9 mouse cellular contexts compared by ENCODE assay signal in the genomic region with DNA sequence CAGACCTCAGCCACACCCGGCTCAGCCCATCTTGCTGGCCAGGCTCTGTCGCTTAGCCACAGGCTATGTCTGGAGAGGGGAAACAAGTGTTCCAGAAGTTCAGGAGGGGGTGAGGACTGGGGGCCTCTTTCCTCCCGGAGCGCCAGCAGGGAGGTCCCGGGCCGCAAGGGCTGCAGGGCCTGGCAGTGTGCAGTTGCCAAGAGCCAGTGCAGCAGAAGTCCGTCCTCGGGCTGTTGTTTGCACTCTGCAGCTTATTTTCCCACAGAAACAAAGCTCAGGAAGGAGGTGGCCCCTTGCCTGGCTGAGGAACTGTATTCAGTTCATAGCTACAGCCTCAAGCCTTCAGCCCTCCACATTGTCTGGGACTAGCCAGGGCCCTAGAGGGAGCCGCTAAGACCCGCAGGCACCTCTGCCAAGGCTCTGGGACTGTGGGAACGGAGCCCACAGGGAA. TPM values are rescaled to one million over a fixed set of nuclear protein-coding genes. Genes with fewer than 3 reads are reported as not detected.
DNase-seq lines count a peak whose midpoint lies in the region; ATAC-seq and TF ChIP-seq lines count a peak whose summit lies in the region.
"Had no signal": no experiment of that assay in that cellular context is flagged by ENCODE, and none has a peak within 500 bp of the region (broad histone marks: within the 10 kb centered on the region; RNA-seq: fewer than 3 reads in every experiment).

No protein-coding gene starts in this region.

- H3K4me3 ChIP-seq in embryonic facial prominence, embryonic 10.5 days, result peak overlapping the region; percentile 25; the same call in 1 of the 2 replicates
- H3K4me3 ChIP-seq in heart, embryonic 13.5 days, result no peak overlapping the region
- no peak overlapping the region for H3K4me3 ChIP-seq in kidney, postnatal 0 days (replicated peaks; ENCODE audit: low read depth, low read length)
- H3K4me3 ChIP-seq in midbrain, embryonic 10.5 days, result no peak overlapping the region
- H3K4me3 ChIP-seq: erythroblast, embryonic 14.5 days had no signal

- peak overlapping the region; percentile 84 for H3K27ac ChIP-seq in embryonic facial prominence, embryonic 10.5 days (replicated peaks)
- peak overlapping the region; percentile 97 for H3K27ac ChIP-seq in heart, embryonic 13.5 days (replicated peaks)
- peak overlapping the region; percentile 95 for H3K27ac ChIP-seq in kidney, postnatal 0 days
- H3K27ac ChIP-seq in midbrain, embryonic 10.5 days (replicated peaks), result peak overlapping the region; percentile 84

- intact Hi-C loops in left cerebral cortex, postnatal 14 days (cut with DNase I), result no loop called here

- no peaks in the 10 kb centered on the region for H3K9me3 ChIP-seq in embryonic facial prominence, embryonic 10.5 days
- peaks cover under 1% of the 10 kb centered on the region; the same call in 1 of the 2 replicates for H3K9me3 ChIP-seq in heart, embryonic 13.5 days
- H3K9me3 ChIP-seq in kidney, postnatal 0 days (replicated peaks; ENCODE audit: low read length), result no peaks in the 10 kb centered on the region
- H3K9me3 ChIP-seq in midbrain, embryonic 10.5 days (replicated peaks), result no peaks in the 10 kb centered on the region; the same call in 1 of the 2 replicates

- peaks cover 21% of the 10 kb centered on the region for H3K27me3 ChIP-seq in embryonic facial prominence, embryonic 10.5 days (replicated peaks; ENCODE audit: low read depth, poor library complexity, severe bottlenecking)
- H3K27me3 ChIP-seq in heart, embryonic 13.5 days (replicated peaks), result peaks cover 3% of the 10 kb centered on the region
- no peaks in the 10 kb centered on the region for H3K27me3 ChIP-seq in kidney, postnatal 0 days (ENCODE audit: insufficient read depth, low read length)
- H3K27me3 ChIP-seq in midbrain, embryonic 10.5 days (ENCODE audit: low read depth, poor library complexity, severe bottlenecking), result peaks cover 38% of the 10 kb centered on the region

- H3K4me2 ChIP-seq in heart, embryonic 13.5 days, result peak overlapping the region; percentile 32
- H3K4me2 ChIP-seq in kidney, postnatal 0 days (ENCODE audit: low read length), result peak overlapping the region; percentile 38

- TF ChIP-seq CTCF in kidney, postnatal 0 days (IDR thresholded peaks at IDR 0.05; ENCODE audit: low read depth), result no peak

- ATAC-seq in heart, embryonic 13.5 days (ENCODE audit: extremely low read depth, insufficient number of reproducible peaks, low FRiP score, low TSS enrichment), result no peak
- ATAC-seq in kidney, postnatal 0 days (replicated peaks; ENCODE audit: low FRiP score, low read depth), result no peak

- peaks cover 69% of the 10 kb centered on the region for H3K4me1 ChIP-seq in embryonic facial prominence, embryonic 10.5 days
- H3K4me1 ChIP-seq in heart, embryonic 13.5 days, result peaks cover 85% of the 10 kb centered on the region
- peaks cover 67% of the 10 kb centered on the region for H3K4me1 ChIP-seq in kidney, postnatal 0 days (replicated peaks; ENCODE audit: insufficient read depth, low read length)
- peaks cover 50% of the 10 kb centered on the region for H3K4me1 ChIP-seq in midbrain, embryonic 10.5 days

- DNase-seq in adrenal gland, adult 2 months, result peak; percentile 38
- DNase-seq in adrenal gland, postnatal 4 days (ENCODE audit: low spot score in 2 of 2), result no peak
- DNase-seq in embryonic facial prominence, embryonic 10.5 days (ENCODE audit: low spot score), result peak; percentile 53
- DNase-seq in kidney, postnatal 0 days (ENCODE audit: low spot score), result peak; percentile 38
- peak; percentile 33 for DNase-seq in midbrain, embryonic 10.5 days (ENCODE audit: low spot score)
- DNase-seq in right cerebral cortex, postnatal 4 days, result no peak
- no peak for DNase-seq in left cerebral cortex, postnatal 14 days (ENCODE audit: low spot score in 2 of 2)

- WGBS in embryonic facial prominence, embryonic 10.5 days, result 24% methylated on average over 11 of the region's 11 CpGs
- 36% methylated on average over 11 of the region's 11 CpGs for WGBS in heart, embryonic 13.5 days
- WGBS in kidney, postnatal 0 days, result 38% methylated on average over 11 of the region's 11 CpGs
- 44% methylated on average over 11 of the region's 11 CpGs for WGBS in midbrain, embryonic 10.5 days

- H3K36me3 ChIP-seq in embryonic facial prominence, embryonic 10.5 days (replicated peaks), result no peaks in the 10 kb centered on the region
- peaks cover 20% of the 10 kb centered on the region for H3K36me3 ChIP-seq in heart, embryonic 13.5 days
- no peaks in the 10 kb centered on the region; the same call in 1 of the 2 replicates for H3K36me3 ChIP-seq in kidney, postnatal 0 days (ENCODE audit: insufficient read depth, low read length)
- no peaks in the 10 kb centered on the region for H3K36me3 ChIP-seq in midbrain, embryonic 10.5 days

- peak overlapping the region; percentile 64 for H3K9ac ChIP-seq in heart, embryonic 13.5 days
- H3K9ac ChIP-seq in kidney, postnatal 0 days (ENCODE audit: low read depth, low read length), result peak overlapping the region; percentile 44

RNA-seq across cellular contexts. Expression of gene Wbp2, which starts 15.2 kb away (rescaled TPM):
- total RNA-seq in adrenal gland, adult 2 months (2021), result 100 to 1,000 TPM; 165 to 185 TPM
- polyA plus RNA-seq in adrenal gland, adult 2 months (2012; rRNA removed), result 517 and 528 TPM in 2 replicates
- 100 to 1,000 TPM; 126 to 136 TPM for total RNA-seq in adrenal gland, postnatal 4 days (2021)
- polyA plus RNA-seq in embryonic facial prominence, embryonic 10.5 days (2016; fragmentation: Nextera tagmentation; extraction: Ambion mirVana), result 74.2 and 76.8 TPM in 2 replicates
- 134 and 138 TPM in 2 replicates for polyA plus RNA-seq in heart, embryonic 13.5 days (2015; fragmentation: Nextera tagmentation; extraction: Ambion mirVana)
- polyA plus RNA-seq in kidney, postnatal 0 days (2015; fragmentation: Nextera tagmentation; extraction: Ambion mirVana), result 121 and 125 TPM in 2 replicates
- 91.8 and 109 TPM in 2 replicates for polyA plus RNA-seq in midbrain, embryonic 10.5 days (2016; fragmentation: Nextera tagmentation; extraction: Ambion mirVana)
- 100 to 1,000 TPM; 278 to 292 TPM for total RNA-seq in left cerebral cortex, postnatal 14 days (2021)

RNA-seq across cellular contexts. Expression of gene Unc13d, which starts 24.2 kb away (rescaled TPM):
- total RNA-seq in adrenal gland, adult 2 months (2021), result 1 to 10 TPM in 1 of 2 experiments, under 1 TPM in 1; 0.83 to 1.0 TPM
- 2.3 and 3.4 TPM in 2 replicates for polyA plus RNA-seq in adrenal gland, adult 2 months (2012; rRNA removed)
- total RNA-seq in adrenal gland, postnatal 4 days (2021), result 1 to 10 TPM; 1.1 to 2.4 TPM
- 2.9 TPM in 2 replicates for polyA plus RNA-seq in embryonic facial prominence, embryonic 10.5 days (2016; fragmentation: Nextera tagmentation; extraction: Ambion mirVana)
- polyA plus RNA-seq in heart, embryonic 13.5 days (2015; fragmentation: Nextera tagmentation; extraction: Ambion mirVana), result 1.5 and 2.3 TPM in 2 replicates
- 0.54 and 0.75 TPM in 2 replicates for polyA plus RNA-seq in kidney, postnatal 0 days (2015; fragmentation: Nextera tagmentation; extraction: Ambion mirVana)
- 2.5 and 3.1 TPM in 2 replicates for polyA plus RNA-seq in midbrain, embryonic 10.5 days (2016; fragmentation: Nextera tagmentation; extraction: Ambion mirVana)
- total RNA-seq in left cerebral cortex, postnatal 14 days (2021), result under 1 TPM; 0.46 to 0.55 TPM

RNA-seq across cellular contexts. Expression of gene Trim47, which starts 25.1 kb away (rescaled TPM):
- 10 to 100 TPM; 10.3 to 17.9 TPM for total RNA-seq in adrenal gland, adult 2 months (2021)
- 49.1 and 68.9 TPM in 2 replicates for polyA plus RNA-seq in adrenal gland, adult 2 months (2012; rRNA removed)
- total RNA-seq in adrenal gland, postnatal 4 days (2021), result 10 to 100 TPM; 21.3 to 23.9 TPM
- 4.5 and 4.7 TPM in 2 replicates for polyA plus RNA-seq in embryonic facial prominence, embryonic 10.5 days (2016; fragmentation: Nextera tagmentation; extraction: Ambion mirVana)
- 46.1 and 51.1 TPM in 2 replicates for polyA plus RNA-seq in heart, embryonic 13.5 days (2015; fragmentation: Nextera tagmentation; extraction: Ambion mirVana)
- 40.8 and 41.7 TPM in 2 replicates for polyA plus RNA-seq in kidney, postnatal 0 days (2015; fragmentation: Nextera tagmentation; extraction: Ambion mirVana)
- 2.7 TPM in 2 replicates for polyA plus RNA-seq in midbrain, embryonic 10.5 days (2016; fragmentation: Nextera tagmentation; extraction: Ambion mirVana)
- 1 to 10 TPM; 8.7 to 9.0 TPM for total RNA-seq in left cerebral cortex, postnatal 14 days (2021)

RNA-seq across cellular contexts. Expression of gene Trim65, which starts 29.0 kb away (rescaled TPM):
- total RNA-seq in adrenal gland, adult 2 months (2021), result 10 to 100 TPM in 1 of 2 experiments, 1 to 10 TPM in 1; 9.5 to 11.8 TPM
- polyA plus RNA-seq in adrenal gland, adult 2 months (2012; rRNA removed), result 15.9 and 16.0 TPM in 2 replicates
- 1 to 10 TPM; 8.2 to 8.5 TPM for total RNA-seq in adrenal gland, postnatal 4 days (2021)
- polyA plus RNA-seq in embryonic facial prominence, embryonic 10.5 days (2016; fragmentation: Nextera tagmentation; extraction: Ambion mirVana), result 1.9 and 2.3 TPM in 2 replicates
- polyA plus RNA-seq in heart, embryonic 13.5 days (2015; fragmentation: Nextera tagmentation; extraction: Ambion mirVana), result 4.2 and 4.3 TPM in 2 replicates
- polyA plus RNA-seq in kidney, postnatal 0 days (2015; fragmentation: Nextera tagmentation; extraction: Ambion mirVana), result 3.1 and 3.3 TPM in 2 replicates
- polyA plus RNA-seq in midbrain, embryonic 10.5 days (2016; fragmentation: Nextera tagmentation; extraction: Ambion mirVana), result 1.4 and 1.8 TPM in 2 replicates
- 1 to 10 TPM; 5.4 to 7.0 TPM for total RNA-seq in left cerebral cortex, postnatal 14 days (2021)

RNA-seq across cellular contexts. Expression of gene Mrpl38, which starts 36.7 kb away (rescaled TPM):
- 100 to 1,000 TPM; 102 to 108 TPM for total RNA-seq in adrenal gland, adult 2 months (2021)
- polyA plus RNA-seq in adrenal gland, adult 2 months (2012; rRNA removed), result 134 and 167 TPM in 2 replicates
- total RNA-seq in adrenal gland, postnatal 4 days (2021), result 10 to 100 TPM; 75.4 to 81.6 TPM
- 108 and 117 TPM in 2 replicates for polyA plus RNA-seq in embryonic facial prominence, embryonic 10.5 days (2016; fragmentation: Nextera tagmentation; extraction: Ambion mirVana)
- polyA plus RNA-seq in heart, embryonic 13.5 days (2015; fragmentation: Nextera tagmentation; extraction: Ambion mirVana), result 82.4 and 92.2 TPM in 2 replicates
- polyA plus RNA-seq in kidney, postnatal 0 days (2015; fragmentation: Nextera tagmentation; extraction: Ambion mirVana), result 81.1 and 89.8 TPM in 2 replicates
- 113 TPM in 2 replicates for polyA plus RNA-seq in midbrain, embryonic 10.5 days (2016; fragmentation: Nextera tagmentation; extraction: Ambion mirVana)
- 10 to 100 TPM; 51.1 to 56.1 TPM for total RNA-seq in left cerebral cortex, postnatal 14 days (2021)

Comparison
In these comparisons a context has a peak if more than half of its experiments do, and no peak if none do; other contexts are left out.
1. DNase-seq: peak in adrenal gland, adult 2 months (single experiment), embryonic facial prominence, embryonic 10.5 days (single experiment), kidney, postnatal 0 days (single experiment) and midbrain, embryonic 10.5 days (single experiment); none in adrenal gland, postnatal 4 days (0 of 2), right cerebral cortex, postnatal 4 days (single experiment) and left cerebral cortex, postnatal 14 days (0 of 2).
2. Peak in every context shown above with its lines, with median percentiles within 50 percentile points of each other: H3K27ac ChIP-seq.